Mouse (Mus musculus) lung, postnatal 10 days (tissue): ENCODE data around the gene Mrfap1.

Source experiments
- DNase-seq: peaks from one replicate; pipeline ENCODE4 v3.0.0; 2021

Gene Mrfap1

DNA sequence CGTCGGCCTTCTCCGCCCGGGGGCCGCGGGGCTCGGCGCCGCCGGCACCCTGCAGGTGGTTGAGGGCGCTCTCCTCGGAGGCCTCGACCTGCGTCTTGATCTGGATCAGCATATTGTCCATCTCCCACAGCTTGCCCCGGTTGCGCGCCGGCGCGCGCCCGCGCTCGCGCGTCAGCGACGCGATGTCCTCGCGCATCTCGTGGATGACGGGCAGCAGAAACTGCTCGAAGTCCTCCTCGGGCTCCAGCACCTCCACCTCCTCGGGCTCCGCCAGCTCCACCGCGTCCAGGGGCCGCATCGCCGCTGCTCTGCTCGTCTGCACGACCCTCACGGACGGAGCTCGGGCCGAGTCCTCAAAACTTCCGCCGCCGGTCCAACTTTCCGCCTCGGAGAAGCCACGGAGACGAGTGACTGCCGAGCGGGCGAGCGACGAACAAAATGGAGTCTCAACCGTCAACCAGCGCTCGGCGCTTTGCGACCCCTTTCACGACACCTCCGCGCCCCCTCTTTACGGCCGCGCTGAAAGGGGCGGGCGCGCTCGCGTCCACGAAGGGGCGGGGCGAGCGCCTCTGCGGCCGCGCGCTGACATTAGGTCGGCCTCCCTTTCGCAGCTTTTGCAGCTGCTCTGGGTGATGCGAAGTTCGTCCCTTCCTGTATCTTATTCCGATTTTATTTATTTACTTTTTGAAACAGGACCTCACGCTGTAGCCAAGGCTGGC is at the start of gene Mrfap1:
Mrfap1 (minus strand) TSS at position 477 of the 719 bp plus-strand sequence.
- DNase-seq = peak; percentile 95

DNA sequence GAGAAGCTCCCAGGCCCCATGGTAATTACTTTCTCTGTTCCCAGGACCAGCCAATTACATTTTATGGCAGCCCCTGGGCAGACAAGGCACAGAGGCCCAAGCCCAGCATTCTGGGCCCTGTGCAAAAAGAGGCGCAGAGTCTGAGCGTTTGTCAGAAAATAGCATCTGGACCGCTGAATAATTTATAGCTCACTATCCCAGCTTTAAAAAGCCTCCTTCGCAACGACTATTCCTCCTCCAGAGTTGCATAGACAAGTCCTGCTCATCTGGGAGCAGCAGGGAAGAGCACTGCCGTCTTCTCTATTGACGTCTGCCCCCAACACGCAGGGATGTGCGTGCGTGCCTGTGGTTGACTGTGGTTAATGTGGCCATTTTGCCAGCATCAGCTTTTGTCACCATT is 47.9 kb upstream of the Mrfap1 start:
- DNase-seq = no peak

DNA sequence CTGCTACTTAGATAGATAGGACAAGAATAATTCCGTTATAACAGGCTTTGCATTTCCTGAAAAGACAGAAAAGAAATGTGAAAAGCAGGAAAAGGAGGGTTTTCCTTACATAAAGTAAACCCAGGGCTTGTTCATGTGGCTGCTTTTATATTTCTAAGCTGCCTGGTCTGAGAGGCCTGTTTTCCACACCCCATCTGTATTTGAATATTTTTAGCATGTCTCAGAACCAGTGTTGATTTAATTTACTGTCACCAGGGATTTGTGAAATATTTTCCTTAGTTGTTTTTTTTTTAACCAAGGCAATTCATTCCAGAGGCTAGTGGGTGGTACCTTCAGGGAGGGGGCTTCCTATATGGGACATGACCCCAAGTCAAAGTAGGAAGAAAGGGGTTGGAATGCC is 45.1 kb upstream of the Mrfap1 start:
- no peak for DNase-seq

DNA sequence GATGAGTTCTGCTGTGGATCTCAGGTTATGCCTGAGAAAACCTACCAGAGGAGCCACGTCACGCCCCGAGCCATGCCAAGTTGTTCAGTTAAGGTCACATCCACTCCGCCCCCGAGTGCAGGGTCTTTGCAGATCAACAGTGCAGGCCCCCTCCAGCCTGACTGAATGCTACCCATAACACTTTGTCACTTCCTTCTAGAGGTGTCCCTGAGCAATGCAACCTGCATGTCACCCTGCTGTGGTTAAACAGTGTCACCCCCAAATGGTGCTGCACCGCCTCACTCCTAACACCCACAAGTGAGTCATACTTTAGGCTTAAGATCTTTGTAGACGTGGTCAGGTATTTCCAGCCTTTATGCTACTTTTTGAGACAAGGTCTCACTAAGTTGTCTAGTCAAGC is 43.5 kb upstream of the Mrfap1 start:
- no peak for DNase-seq

DNA sequence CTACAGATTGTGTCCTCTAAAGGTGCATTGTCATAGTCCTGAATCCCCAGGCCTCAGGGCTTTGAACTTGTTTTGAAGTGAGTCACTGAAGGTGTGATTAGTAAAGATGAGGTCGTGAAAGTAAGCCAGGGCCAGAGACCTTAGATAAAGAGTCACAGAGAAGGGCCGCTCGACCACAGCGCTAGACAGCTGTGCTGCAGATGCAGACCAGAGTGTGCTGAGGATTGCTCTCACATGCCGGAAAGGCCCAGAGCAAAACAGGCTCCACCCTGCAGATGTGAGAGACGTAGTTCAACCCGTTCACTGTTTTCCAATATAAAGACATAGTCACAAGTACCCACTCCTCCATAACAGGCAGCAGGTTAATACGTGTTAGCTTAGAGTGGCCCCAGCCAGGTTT is 43.0 kb upstream of the Mrfap1 start:
- no peak for DNase-seq

DNA sequence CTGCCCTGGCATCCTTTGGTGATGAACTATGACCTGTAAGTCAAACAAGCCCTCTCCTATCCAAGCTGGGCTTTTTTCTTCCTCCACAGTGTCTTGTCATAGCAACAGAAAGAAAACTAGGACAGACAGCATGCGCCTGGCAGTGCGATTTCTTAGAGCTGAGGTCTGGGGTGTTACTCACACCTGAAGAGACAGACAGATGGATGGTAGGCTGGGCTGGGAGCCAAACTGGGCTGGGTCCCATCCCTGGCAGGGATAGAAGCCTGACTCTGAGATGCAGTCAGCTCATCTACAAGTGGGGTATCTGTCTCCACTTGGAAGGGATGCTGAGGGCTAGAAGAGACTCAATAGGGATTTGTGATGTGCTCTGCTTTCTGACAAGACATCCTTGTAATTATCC is 42.5 kb upstream of the Mrfap1 start:
- DNase-seq = no peak

DNA sequence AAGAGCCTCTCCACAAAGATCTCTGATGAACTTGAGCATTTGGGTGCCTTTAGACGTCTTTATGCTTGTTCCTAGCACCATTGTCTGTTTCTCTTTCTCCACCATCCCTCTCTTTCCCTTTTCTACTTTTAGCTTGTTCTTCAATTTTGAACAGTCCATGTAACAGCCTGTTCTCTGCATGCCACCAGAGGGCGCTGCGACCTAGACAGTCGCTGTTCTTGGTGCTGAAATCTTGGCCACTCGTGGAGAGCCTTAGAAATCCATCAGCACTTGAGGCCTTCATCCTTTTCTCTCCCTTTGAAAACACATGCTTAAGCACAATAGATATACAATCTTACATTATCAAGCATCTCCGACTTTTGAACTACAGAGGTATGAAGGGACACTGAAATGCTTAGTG is 39.4 kb upstream of the Mrfap1 start:
- peak; percentile 78 for DNase-seq

DNA sequence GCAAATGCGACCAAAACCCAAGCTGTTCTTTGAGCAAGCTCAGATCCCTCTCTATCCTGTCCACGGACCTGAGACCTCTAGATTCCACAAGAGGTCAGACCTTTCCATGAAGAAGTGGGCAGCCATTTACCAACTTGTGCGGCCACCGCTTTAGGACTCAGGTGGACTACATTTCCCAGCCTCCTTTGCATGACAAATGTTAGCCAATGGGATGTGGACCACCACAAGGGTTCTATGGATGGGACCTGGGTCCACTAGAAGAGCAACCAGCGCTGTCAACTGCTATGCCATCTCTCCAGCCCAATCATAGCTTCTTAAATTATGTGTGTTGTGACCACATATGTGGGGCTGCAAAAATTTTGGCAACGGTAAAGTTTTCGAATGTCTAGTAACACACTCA is 34.7 kb upstream of the Mrfap1 start:
- DNase-seq = no peak

DNA sequence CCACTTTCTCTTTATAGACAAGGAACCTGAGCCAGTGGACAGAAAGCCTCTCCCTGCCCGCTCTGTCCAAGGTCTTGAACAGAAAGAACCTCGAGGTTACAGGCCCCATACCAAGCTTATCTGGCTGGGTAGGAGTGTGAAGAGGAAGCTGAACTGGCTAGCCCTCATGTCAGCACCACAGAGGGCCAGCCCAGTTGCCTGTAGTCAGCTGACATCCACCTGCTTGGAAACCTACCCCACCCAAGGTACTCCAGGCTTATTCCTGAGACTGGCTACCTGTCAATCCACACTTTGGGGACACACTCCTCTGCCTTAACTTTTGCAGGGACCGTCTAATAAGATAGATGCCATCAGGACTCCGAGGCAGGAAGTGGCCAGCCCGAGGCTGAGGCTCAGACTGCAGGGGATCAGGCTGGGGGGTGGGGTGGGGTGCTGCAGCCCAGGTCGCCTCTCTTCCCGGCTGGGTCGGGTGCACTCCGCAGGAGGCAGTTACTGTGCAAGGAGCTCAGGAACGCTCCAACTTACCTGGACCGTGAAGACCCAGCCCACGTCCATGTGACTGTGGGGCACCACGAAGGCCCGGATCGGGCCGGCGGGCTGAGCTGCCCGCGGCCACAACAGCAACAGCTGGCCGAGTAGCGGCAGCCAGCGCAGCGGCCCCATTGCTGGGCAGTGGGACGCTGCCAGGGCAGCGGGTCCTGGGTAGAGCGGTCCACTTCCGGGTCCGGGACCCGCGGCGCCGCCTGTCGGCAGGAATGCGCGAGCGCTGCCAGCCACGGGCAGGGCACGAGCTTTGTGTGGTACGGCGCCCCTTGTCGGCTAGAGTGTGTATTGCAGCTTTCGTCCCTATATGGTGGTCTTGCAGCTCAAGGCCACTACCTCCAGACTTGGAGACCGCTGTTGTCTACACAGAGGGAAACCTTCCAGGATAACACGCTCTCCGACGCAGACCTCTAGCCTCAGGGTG is 33.6 kb upstream of the Mrfap1 start, which contains the start of gene Man2b2:
Man2b2 (minus strand) TSS at position 741 of the 967 bp plus-strand sequence.
- DNase-seq = peak; percentile 95

DNA sequence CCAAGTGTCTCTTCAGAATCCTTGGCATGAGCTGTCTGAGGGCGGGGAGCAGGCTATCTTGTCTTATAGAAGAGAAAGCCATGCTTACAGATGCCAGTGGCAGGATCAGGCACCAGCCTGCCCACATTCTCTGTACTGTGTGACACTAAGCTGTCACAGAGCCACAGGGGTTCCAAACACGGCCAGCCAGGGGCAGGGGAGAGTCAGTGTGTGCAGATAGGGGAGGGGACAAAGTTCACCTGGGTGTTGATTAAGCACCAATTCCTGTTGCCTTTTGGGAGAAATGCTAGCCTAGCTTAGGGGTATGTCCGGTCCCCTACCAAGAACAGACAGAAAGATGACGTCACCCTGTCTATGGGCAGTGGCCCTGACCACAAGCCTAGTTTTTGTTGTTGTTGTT is 32.5 kb upstream of the Mrfap1 start:
- DNase-seq = no peak

DNA sequence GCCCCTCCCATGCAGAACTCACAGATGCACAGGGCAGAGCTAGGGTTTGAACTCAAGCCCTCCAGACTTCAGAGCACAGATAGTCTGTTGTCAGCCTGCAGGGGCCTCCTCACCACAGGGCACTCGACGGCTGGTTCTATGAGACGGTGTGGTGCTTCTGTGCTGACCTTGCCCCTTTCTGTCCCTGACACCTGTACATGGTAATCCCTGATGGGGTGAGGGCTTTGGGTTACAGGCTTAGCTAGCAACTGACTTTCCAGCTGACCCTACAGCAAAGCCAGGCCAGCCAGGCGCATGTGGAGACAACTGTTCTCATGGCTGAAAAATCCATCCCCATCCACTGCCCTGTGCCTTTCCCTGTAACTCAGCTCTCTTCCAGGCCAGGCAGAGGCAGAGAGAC is 26.3 kb upstream of the Mrfap1 start:
- no peak for DNase-seq

DNA sequence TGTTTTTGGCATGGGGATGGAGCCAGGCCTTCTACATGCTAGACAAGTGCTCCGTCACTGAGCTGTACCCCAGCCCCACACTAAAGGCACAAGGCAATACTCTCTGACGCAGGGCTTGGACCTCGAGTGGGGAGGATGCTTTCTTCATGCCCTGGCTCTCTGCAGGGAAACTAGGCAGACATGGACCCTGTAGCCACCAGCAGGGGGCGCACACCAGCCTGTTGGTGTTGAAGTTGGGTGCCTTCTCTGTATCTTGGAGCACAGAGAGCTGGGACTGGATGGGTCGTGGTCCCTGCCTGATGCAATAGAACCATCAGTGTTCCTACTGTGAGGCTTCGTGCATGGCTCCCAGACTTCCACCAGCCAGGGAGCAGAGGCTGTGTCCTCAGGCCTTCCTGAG is 23.6 kb upstream of the Mrfap1 start:
- DNase-seq = peak; percentile 50

DNA sequence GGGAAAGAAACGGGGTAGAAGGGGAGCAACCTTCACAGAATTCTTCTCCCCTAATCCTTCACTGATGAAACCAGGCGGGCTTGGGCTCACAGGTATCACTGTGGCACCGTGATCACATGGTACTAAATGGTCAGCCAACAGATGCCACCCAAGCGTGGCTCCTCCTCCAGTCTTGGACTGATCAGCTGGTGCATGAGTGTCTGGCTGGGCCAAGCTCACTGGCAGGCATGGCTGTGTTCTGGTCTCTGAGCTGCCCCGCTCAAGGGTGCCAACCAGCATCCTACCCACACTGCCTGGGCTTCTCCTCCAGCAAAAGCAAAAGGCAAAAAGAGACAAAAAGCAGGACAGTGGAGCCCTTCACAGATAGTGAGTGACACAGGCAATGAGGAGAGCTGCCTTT is 23.2 kb upstream of the Mrfap1 start:
- DNase-seq = no peak

DNA sequence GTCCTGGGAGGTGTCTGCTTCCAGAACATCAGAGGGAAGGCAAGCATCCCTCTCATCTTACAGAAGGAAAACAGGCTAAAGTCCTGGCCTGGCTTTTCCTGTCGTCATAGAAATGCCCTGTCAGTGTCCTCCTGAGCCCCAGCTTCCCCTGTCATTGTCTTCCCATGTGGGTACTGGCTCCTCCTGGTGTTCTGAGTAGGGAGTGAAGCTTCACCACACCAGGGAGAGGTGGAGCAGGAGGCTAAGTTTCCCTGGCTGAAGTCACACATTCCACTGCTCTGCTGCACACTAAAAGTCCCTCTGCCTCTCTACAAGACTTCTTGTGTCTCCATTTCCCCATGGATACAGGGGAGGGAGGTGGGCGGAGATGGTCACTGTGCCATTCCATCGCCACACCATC is 21.2 kb upstream of the Mrfap1 start:
- DNase-seq = no peak

DNA sequence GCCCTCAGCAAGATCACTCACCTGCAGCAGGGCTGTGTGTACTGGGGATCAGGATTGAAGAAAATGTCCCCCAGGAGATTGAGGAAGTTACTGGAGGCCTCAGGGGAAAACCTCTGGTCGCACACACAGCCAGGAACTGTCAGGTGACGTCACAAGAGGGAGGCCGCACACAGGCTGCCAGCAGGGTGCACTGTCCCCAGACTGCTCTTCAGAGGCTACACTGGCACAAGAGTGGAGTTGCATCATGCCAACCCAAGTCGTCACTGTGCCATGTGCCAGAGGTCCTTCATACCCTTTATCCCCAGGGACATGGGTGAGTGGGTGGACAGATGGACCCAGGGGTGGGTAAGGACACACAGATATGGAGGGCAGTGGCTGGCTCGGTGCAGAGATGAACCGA is 18.0 kb upstream of the Mrfap1 start:
- DNase-seq = peak; percentile 28

DNA sequence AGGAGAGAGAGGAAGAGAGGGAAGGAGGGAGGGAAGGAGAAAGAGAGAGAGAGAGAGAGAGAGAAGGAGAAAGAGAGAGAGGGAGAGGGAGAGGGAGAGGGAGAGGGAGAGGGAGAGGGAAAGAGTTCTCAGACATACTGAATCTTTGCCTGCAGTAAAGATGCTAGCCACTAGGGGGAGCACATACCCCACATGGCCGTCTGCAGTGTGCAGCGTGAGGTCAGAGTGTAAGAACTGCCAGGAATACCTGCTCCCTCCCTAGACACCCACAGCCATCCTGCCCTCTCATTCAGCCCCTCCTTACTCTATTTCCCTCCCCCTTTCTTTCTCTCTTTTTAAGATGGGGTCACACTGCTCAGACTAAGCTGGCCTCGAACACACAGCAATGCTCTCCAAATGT is 14.8 kb upstream of the Mrfap1 start:
- DNase-seq = peak; percentile 76

DNA sequence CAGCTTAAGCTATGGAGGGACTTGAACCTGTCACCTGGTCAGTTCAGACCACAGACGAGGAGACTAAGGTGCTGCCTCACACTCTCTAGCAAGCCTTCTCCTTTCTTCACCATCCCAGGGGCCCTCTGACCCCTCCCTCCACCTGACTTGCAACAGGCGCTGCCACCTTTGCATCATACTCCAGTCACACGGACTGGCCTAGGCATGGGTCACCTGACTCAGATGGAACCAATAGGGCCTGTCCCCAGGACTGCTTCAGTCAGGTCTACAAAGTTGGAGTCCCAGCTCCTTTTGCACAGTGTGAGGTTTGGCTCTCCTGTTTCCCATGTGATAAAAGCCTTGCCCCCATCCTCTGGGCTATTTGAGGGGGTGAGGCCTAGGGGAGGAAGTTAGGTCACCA is 14.1 kb upstream of the Mrfap1 start:
- DNase-seq = no peak

DNA sequence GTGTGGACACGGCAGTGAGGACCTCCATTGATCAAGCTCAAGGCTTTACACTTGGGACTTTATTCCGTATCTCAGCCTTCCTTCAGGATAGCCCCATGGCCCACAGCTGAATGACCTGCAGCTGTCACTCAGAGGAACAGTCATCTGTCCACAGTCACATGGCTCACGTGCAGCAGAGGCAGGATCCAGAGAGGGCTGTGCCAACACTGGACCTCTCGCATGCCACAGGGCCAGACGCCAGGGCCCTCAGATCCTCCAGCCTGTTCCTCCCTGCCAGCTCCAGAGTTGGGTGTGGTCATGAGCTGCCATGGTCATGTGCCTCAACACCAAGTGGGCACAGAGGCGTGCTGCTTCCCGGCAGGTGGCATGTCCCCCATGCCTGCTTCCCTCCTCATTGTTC is 12.6 kb upstream of the Mrfap1 start:
- DNase-seq = no peak

DNA sequence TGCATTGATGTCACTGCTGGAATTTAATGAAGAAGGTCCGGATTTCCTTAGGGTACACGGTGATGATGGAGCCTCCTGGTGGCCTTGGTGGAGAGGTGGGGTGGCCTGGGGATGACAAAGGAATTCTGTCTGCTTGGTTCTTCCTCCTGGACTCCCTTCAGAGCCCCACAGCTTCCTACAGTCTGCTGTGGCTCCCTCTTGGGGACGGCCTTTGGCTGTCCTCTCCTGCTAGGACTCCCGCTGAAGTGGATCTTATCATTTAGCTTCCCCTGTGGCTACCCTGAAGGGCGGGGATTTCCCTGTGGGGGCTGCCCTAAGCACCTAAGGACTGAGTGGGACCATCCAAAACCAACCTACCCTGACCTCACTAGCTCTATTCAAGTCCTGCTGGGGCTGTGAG is 10.5 kb upstream of the Mrfap1 start:
- no peak for DNase-seq

DNA sequence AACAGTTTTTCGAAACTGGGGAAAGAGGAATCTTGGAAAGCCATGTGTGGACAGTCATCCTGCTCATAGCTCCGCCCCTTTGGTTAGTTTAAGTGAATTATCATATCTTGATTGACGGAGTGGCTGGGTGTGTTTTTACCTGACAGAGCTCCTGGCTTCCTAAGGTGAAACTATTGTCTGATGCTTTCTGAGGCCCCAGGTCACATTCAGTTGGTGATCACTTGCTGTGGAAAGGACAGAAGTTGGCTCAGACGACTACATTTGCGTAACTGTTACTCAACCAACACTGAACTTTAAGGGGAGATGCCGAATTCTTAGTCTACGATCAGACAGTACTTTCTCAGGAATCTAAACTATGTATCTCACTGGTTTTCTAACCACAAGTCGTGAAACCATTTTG is 719 bp upstream of the Mrfap1 start:
- DNase-seq = no peak

DNA sequence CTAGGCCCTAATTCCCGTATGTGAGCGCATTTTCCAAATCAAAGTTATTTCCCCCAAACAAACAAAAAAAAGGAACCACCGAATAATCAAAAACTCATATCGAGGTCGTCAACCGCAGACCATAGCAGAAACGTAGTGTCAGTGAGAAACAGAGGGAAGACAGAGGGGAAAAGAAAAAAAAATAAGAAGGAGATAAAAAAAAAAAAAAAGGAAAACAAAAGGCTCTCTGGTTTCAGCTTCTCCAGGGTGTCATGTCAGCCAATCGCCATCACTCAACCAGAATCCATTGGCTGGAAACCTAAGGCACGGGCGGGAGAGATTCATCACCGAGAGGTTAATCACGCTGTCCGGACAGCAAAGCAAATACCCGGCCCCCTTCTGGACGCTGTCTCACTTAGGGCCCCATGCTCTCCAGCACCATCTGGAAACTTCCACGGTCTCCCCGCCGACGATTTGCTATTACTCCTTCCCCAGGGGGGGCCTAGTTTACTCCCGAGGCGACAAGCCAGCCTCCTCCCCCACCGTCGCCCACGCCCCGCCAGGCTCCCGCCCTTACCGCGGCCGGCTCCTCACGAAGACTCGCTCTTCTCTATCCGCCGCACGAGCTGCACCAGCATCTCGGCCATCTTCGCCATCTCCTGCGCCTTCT is 801 bp downstream of the Mrfap1 start:
- DNase-seq = peak; percentile 80

DNA sequence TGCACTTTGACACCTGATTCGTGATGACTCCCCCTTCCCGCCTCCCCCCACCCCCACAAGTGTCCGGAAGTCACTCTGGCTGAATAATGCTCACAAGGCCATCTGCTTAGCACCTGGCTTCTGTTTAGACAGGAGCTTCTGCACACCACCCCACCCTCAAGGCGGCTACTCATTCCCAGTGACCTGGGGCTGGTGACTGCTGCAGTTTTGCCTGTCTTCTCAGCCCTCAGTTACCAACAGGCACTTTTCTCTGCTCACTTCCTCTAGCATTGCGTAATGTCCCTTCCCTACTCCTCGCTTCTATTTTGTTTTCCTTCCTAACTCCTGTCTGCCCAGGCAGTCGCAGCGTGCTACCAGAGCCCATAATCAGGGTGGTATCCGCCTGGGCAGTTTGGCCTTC is 4.7 kb downstream of the Mrfap1 start:
- DNase-seq = no peak

DNA sequence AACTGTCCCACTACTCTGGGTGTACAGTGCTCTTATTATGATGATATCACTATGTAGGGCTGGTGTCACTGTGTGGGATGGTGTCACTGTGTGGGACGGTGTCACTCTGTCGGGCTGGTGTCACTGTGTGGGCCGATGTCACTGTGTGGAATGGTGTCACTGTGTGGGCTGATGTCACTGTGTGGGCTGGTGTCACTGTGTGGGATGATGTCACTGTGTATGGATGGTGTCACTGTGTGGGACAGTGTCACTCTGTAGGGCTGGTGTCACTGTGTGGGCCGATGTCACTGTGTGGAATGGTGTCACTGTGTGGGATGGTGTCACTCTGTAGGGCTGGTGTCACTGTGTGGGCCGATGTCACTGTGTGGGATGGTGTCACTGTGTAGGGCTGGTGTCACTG is 10.5 kb downstream of the Mrfap1 start:
- DNase-seq = no peak

DNA sequence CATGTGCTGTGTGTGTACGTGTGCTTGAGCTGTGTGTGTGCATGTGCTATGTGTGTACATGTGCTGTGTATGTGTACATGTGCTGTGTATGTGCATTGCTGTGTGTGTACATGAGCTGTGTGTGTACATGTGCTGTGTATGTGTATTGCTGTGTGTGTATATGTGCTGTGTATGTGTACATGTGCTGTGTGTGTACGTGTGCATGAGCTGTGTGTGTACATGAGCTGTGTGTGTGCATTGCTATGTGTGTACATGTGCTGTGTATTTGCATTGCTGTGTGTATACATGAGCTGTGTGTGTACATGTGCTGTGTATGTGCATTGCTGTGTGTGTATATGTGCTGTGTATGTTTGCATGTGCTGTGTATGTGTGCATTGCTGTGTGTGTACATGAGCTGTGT is 17.1 kb downstream of the Mrfap1 start:
- DNase-seq = no peak
